Mouse (Mus musculus) stomach, postnatal 0 days (tissue): ENCODE measurements around the gene Plcl2.

Source experiments
- CTCF ChIP-seq: IDR thresholded peaks from 2 replicates; pipeline ENCODE4 v1.5.1; 2016; ENCODE audit warnings: antibody characterized with exemption, low read depth, mild to moderate bottlenecking, moderate library complexity
- EP300 ChIP-seq: optimal IDR thresholded peaks from 2 replicates; pipeline ENCODE3; 2016; ENCODE audit warnings: antibody characterized with exemption

DNA sequence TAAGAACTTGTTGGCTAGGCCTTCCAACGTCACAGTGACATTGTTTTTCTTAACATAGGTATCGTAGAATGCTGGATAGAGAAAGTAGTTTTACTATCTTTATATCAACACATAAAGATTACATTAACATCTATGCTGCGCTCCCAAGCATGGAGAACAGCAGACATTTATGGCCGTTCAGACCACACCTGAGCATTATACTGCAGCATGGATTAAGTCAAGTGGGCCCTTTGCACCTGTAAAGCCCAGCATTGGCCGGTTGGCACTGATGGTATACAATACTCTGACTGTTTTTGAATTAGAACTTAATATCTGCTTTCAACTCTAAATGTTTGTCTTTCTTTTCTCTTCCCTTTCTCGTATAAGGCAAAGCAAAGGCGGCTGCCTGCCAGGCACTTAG is 4.8 kb downstream of the Plcl2 start:
- TF ChIP-seq CTCF (no peak), EP300 (no peak)
